Mouse (Mus musculus) yolk sac, embryonic 10.5 days (tissue): ENCODE data around the gene Fam173b.
A peak's percentile ranks its signal among the peaks of the same experiment; 100 is the strongest.
"Not testable (repeated sequence)": the region's sequence is repeated elsewhere in the genome, so short reads cannot be mapped to it uniquely, and the experiment has no call there.

ENCODE experiments used
- DNase-seq: peaks from one replicate; pipeline ENCODE4 v3.0.0-alpha.2; 2017; ENCODE audit warnings: low spot score

Gene Fam173b

DNA sequence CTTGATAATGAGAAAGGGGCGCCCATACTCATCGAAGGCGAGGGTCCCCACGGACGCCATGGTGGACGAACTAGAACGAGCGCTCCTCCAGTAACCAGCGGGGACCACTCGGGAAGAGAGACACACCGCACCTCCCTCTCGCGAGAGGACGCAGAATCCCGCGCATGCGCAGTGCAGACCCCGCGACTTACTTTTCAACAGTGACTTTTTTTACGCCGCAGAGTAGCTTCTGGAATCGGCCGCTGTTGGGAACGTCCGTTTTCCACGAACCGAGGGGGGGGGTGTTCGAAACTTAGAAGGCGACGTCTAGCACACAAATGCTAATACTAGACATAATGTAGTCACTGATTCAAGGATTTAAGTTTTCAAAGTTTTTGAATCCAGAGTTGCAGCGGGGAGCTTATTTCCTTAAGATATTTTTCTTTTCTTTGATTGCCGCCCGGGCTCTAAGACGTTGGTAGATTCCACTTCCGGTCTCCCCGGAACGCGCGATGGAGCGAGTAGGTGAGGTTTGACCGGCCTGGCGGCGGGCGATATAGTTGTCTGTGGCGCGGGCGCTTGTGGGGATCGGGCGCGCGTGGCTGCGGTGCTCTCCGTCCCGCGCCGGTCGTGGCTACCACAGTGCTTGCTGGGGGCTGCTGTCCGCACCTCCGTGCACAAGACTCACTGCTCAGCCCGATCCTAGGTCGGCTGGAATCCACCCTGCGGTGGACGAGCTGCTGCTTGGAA lies at the start of gene Fam173b, which contains the start of gene Cct5:
TSS of gene Fam173b (plus strand) at position 207 of the 729 bp plus-strand sequence.
TSS of gene Cct5 (minus strand) at position 159 of the 729 bp plus-strand sequence.
- peak; percentile 99 for DNase-seq

DNA sequence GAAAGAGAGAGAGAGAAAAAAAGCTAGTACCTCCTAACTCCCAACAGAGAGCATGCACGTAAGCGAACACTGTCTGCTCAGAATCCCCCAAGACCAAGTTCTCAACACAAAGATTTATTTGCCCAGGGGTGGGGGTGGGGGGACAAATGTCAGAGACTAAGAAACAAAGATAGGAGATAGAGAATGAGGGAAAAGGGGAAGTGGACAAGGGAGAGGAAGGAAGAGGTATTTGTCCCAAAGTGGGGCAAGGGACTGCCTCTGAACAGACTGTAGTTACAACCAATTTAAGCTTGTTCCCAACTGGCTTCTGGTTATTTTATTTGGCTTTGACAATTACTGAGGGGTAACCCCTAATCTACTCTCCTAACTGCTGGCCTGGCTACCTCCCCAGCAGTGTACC lies 46.8 kb upstream of the Fam173b start:
- DNase-seq: no peak

DNA sequence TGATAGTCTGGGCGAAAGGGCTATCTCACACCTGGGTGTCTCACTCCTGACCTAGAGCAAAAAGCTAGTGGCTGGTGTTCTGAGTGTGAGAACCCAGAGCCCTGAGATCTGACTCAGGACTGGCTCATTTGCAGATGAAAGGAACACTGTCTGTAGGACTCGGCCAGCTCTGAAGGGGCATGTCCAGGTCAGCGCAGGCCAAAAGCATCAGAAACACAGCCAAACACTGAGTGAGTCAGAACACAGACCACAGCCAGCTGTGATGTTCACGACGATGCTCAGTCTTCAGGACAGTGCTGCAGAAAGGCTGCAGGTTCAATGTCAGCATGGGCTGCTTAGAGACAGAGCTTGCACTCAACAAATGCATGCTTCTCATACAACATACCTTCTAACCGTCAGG lies 40.3 kb upstream of the Fam173b start:
- DNase-seq: no peak

DNA sequence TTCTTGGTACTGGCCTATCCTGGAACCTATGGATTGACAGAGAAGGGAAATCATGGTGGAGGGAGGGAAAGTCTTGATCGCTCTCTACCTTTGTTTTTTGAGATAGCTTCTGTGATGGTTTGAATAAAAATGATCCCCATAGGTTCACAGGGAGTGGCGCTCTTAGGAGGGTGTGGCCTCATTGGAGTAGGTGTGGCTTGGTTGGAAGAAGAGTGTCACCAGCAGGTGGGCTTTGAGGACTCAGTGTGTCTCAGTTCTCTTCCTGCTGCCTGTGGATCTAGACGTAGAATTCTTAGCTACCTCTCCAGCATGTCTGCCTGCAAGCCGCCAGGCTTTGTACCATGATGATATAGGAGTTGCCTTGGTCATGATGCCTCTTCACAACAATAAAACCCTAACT lies 39.7 kb upstream of the Fam173b start:
- DNase-seq: no peak

DNA sequence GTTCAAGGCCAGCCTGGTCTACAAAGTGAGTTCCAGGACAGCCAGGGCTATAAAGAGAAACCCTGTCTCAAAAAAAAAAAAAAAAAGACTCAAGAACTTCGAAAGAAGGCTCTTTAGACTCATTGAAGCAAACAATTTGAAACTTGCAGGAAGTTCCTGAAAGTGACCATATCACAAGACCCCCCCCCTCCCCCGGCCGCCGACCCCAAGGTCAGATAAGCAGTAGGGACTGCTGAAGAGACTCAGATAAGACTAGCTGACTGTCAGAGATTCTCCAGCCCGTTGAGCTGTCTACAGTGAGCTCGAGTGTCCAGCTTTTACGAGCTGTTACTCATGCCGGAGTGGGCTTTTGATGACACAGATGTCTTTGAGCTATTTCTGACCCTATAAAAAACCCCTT lies 38.8 kb upstream of the Fam173b start:
- DNase-seq: peak; percentile 60

DNA sequence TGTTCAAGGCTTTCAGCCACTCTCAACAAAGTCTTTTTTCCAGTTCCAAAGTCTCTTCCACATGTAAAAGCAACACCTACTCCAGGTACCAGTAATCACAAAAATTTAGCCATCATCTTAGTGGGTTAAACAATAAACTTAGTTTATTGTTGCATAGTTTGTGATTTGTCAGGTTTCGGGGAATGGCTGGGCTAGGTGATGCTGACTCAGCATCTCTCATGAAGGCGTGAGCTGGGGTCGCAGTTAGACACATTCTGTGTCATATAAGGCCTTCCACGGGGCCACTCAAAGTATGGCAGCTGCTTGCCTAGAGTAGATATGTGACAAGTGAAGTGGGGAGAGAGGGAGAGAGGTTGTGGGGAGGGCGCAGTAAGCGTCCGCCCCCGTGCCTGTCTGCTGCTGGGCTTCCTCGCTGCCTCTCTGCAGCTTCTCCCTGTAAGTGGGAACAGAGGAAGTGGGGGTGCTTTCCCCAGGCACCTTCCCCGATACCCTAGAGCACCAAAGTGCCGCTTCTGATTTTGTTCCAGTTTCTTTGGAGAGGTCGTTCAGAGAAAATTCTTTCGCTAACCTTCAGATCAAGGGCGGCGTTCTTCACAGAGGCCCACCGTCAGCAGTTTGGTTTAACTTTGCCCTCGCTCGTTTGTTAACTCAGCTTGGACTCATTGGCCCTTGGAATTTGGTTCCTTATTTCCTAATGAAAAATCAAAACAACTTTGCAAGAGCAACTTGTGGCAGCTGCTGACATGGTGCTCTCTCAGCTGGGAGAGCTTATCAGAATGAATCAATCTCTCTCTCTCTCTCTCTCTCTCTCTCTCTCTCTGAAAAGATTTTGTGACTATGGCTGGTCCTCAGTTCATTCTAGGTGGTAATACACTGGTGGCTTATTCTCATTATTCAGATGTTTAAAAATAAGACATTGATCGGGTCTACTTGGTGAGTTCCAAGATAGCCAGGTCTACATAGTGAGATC lies 37.8 kb upstream of the Fam173b start:
- DNase-seq: peak; percentile 80

DNA sequence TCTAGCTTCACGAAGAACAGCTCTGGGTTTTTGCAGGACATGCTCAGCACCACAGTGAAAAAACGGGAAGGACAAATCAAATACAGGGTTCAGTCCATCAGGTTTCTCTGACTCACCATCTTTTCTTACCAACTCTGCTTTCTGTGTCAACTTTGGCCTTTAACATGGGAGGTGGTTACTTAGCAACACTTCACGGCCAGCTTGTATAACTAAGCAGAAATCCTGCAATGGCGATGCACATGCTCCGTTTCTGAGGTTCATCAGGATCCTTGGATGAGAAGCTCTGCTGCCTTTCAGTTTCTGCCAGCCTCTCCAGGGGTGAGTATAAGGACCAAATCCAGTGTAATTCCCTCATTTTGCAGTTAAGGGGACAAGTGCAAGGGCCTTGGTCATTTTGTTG lies 36.5 kb upstream of the Fam173b start, which contains the start of gene Cmbl:
TSS of gene Cmbl (plus strand) at position 206 of the 400 bp plus-strand sequence.
- no peak for DNase-seq

DNA sequence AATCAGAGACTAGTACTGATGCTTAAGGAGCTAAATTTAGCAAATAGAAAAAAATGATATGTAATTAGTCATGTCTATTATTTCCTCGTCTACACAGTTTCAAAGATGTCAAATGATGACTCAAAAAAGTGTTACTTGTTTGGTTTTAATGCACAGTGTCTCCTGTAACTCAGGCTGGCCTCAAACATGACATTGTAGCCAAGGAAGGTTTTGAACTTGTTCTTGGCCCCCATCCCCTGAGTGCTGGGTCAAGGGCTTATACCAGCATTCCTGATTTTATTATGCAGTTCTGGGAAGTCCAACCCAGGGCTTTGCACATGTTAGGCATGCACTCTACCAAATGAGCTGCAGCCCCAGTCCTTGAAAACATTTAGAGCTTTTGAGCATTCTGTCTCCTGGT lies 35.9 kb upstream of the Fam173b start:
- no peak for DNase-seq

DNA sequence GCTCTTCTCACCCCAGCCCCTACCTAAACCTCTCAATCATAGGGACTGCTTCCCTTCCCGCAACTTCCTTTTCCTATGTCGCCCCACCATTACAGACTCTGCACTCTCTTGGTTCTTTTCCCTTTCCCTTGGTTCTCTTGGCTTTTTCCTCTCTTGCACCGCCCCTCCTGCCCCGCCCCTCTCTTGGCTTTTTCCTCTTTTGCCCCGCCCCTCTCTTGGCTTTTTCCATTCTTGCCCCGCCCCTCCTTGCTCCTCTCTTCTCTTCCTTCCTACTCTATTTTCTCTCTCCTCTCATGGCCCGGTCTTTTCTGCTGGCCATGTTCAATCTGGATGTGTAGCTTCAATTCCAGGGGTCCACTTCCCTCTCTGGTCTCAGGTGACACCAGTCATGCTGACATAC lies 34.2 kb upstream of the Fam173b start:
- DNase-seq: no peak

DNA sequence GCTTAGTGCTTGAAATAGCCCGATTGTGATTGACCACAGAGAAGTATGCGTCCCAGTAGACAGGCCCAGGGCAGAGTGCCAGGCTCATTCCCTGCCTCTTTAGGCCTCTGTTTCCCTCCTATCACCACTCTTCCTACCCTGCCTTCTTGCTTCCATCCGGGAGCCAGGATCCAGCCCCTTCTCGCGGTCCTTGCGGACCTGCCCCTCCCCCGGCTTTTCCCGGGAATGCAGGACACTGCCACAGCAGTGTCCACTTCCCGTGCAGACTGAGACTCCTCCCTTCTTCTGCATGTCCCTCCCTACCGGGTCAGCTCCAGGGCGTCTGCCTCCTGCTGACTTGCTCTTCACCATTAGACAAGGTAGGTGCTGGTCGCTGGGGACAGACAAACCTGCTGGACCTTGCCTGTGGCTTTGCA lies 33.1 kb upstream of the Fam173b start:
- peak; percentile 88 for DNase-seq

DNA sequence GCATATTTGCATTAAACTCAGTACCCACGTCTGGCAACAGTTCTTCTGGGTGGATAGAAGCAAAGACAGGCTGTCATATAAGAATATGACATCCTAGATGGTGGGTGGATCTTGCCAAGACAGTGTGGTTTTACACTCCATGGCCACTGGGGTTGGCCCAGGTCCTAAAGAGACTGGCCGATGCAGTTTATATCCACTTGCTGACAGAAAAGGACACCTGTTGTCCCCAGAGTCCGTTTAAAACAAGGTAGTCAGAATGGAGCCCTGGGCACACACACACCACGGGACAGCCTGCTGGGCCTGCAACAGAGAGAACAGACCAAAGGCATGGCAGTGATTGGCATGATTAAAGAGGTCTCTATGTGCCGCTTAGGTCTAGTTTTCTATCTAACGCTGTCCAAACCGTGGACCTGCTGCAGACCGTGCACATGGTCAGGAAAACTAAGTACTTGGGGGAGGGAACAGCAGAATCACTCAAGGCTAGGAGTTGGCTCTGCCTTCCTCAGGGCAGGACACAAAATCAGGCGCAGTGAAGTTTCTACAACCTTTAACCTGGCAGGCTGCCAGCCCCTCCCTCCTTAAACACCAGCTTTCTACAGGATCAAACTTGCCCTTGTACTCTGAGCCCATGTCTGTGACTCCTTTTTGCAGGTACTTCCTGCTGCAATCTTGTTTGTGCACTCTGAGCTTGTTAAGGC lies 32.2 kb upstream of the Fam173b start:
- DNase-seq: peak; percentile 82

DNA sequence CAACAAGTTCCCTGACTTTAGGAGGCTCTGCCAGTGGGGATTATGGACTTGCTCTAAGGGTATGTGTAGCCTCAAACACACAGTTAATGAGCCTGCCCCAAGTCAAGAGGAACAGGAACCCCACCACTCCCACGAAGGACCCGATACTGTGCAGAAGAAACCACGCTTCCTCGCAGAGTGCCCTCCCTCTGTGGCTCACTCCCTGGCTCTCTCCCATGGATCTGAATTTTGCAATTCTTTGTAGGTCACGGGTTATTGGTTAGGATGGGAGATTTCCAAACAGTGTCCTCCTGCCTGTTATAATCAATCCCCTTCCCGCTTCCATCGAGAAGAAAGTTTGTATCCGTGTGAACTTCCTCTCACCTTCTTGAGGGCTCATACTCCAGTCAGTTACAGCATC lies 30.7 kb upstream of the Fam173b start:
- DNase-seq: no peak

DNA sequence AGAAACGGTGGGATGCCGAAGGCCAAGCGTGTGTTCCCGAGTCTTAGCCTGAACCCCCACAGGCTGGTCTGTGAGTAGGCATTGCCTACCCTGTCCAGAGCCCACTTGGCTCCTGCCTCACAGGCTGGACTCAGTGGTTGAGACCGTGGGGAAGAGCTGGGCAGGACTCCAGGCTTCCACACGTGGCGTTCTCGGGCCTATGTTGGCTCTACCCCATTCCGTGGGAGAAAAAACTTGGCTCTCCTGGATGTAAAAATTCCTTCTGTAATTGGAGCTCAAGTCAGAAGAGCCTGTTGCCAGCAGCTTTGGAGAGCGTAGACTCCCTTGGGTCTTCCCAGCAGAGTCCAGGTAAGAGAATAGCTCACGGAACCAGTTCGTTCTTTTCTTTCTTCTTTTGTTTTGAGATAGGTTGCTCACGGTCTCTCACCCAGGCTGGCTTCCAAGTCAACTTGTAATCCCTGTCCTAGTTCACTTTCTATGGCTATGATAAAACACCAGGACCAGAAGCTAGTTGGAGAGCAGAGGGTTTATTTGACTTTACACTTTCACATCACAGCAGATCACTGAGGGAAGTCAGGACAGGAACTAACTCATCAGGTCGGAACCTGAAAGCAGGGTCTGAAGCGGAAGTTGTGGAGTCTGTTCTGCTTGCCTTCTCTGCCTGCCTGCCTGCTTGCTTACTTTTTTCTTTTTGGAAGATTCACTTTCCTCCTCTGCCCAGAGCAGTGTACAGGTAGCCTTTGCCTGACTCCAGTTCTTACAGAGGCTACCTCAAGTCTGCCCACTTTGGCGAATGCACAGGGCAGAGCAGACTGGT lies 29.5 kb upstream of the Fam173b start:
- DNase-seq: no peak

DNA sequence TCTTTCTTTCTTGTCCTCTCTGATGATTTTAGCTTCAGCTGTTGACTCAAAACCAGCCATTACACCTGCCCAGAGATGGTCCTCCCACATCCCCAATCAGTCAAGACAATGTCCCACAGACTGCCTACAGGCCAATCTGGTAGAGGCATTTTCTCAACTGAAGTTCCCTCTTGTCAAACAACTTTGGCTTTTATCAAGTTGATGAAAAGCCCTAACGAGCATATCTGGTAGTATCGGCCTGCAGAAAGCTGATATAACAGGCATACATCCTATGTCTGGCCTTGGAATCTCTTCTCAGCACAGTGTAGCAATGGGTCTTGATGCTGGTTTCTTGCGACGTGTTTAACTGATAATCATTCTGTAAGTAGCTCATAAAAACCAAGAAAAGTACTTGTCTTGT lies 28.4 kb upstream of the Fam173b start:
- no peak for DNase-seq

DNA sequence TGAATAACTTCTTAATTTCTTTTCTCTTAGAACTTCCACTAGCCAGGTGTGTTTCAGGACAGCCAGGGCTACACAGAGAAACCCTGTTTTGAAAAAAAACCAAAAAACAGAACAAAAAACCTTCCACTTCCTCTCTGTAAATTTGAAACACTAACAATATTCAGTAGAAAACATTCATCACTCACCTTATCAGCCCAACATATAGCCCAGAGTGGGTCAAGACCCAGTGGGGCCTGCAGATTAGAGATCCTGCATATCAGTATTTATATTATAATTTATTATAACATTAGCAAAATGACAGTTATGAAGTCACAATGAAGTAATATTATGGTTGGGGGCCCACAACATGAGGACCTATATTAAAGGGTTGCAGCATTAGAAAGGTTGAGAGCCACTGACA lies 28.0 kb upstream of the Fam173b start:
- DNase-seq: no peak

DNA sequence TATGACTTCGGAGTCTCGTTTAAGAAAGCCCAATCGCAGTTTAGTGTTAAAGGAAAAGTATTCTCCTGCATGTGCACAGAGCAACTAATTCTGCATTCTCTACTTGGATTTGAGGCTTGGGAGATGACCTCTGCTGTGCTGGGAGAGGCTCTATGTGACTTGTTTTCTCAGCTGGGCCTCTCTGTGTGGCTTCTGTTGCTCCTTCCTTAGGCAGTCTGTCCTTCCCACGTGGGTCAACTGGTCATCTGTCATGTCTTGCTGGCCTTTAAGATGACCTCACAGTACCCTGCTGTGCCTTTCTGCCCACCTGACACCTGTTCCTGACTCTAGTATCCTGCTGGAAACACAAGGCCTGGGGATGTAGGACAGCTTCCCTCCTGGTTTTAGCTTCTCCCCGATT lies 25.6 kb upstream of the Fam173b start:
- DNase-seq: no peak

DNA sequence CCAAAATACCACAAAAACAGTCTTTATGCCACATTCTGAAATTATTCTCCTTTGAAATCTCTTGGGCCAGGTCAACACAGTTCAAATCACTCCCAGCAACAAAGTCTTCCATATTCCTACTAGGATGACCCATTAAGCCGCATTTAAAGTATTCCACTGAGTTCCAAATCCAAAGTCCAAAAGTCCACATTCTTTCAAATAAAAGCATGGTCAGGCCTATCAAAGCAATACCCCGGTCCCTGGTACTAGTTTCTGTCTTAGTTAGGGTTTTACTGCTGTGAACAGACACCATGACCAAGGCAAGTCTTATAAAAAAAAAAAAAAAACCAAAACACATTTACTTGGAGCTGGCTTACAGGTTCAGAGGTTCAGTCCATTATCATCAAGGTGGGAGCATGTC lies 20.6 kb upstream of the Fam173b start:
- not testable (repeated sequence) for DNase-seq

DNA sequence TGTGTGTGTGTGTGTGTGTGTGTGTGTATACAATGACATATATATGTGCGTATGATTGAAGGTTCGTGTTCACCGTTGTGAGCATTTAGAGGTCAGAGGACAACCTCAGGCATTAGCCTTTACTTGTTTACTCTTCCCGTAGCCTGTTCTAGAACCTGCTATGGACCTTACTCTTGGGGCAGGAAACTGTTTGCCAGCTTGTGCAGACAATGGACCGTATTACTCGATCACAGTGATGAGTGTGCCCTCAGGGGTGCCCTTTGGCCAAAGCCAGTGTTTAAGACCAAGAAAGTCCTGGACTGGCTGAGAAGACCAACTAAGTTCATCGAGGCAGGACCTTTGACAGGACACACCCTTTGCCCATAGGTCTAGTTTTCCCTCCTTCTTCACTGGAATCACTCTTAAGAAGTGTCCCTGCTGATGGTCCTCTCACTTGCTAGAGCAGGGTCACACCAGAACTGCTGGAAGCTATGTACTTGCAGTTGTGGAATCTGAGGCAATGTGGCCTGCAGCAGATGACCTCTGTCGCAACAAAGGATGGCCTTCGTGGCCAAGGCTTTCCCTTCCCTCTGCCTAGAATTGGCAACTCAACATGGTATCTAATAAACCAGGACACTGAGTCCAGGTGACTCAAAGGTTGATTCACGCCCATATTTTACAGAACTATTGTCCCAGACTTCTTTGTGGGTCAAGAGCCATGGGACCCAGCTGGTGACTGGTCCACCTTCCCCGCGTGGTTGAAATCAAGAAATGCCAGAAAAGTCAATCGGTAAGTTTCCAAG lies 18.2 kb upstream of the Fam173b start:
- DNase-seq: no peak

DNA sequence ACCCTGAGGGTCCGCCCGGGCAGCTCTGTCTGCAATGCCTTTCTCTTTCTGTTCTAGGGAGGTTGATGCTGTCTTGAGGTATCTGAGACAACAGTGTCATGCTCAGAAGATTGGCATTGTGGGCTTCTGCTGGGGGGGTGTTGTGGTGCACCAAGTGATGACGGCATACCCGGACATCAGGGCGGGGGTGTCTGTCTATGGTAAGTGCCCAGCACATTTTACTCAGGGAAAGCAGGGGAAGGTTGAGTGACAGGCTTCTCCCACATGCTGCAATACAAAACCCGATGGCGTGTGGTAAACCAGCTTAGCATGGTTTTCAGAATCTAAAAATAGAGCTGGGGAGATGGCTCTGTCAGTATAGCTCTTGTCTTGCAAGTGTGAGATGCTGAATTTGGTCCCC lies 16.4 kb upstream of the Fam173b start:
- DNase-seq: no peak

DNA sequence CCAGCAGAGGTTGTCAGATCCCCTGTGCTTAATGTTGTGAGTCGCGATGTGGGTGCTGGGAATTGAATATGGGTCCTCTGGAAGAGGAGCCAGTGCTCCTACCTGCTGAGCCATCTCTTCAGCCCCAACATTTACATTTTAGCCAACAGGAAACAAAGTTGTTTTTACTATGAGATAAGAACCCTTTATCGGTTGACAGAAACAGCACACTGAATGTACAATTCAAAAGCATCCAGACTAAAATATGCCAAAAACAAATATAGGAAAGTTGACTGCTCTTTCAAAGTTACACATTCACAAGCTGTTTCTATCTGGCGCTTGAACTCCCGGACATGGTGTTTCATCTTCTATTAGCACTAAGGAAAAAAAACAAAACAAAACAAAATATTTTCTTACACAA lies 15.6 kb upstream of the Fam173b start:
- no peak for DNase-seq

DNA sequence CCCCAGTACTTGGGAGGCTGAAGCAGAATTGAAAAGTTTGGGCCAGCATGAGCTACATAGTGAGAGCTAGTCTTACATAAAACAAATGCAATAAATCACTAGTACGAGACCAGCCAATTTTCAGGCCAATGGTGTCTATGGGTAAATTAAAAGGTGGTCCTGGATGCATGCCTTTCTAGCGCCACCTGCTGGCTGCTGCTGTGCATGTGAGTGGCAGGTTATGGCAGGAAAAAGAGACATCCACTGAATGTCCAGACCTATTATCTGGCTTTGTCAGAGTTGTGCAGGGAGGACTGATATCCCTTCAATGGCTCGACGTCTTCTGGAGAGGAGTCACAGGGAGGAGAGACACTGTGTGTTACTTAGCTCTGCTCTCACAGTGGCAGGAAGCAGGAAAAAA lies 15.1 kb upstream of the Fam173b start:
- peak; percentile 74 for DNase-seq
